Comparison of ENCODE assay signal across 8 mouse cellular contexts in the genomic region with DNA sequence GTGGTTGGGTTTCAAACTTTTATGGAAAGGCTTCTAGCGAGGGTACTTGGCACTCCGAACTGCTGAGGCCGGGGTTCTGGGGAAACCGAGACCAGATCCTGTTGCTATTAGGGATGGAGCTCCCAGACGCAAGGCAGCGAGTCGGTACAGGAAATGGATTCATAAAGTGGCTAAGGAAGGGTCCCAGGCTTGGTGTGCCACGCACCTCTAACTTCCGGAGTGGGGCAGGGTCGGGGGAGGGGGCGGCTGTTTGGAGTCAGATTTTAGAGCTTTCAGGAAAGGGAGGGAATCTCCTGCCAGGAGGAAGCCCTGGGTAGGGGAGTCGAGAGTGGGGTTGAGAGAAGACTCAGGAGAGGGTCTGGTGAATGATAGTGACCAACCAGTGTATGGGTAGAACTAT. TPM values are rescaled to one million over a fixed set of nuclear protein-coding genes. Genes with fewer than 3 reads are reported as not detected.
A peak's percentile ranks its signal among the peaks of the same experiment; 100 is the strongest.
DNase-seq lines count a peak whose midpoint lies in the region; ATAC-seq and TF ChIP-seq lines count a peak whose summit lies in the region.

No protein-coding gene starts in this region.

- no peaks in the 10 kb centered on the region for H3K27me3 ChIP-seq in testis, adult 2 months (ENCODE audit: control insufficient read depth, insufficient read depth, low read length)
- no peaks in the 10 kb centered on the region for H3K27me3 ChIP-seq in forebrain, embryonic 14.5 days (replicated peaks; ENCODE audit: control insufficient read depth, insufficient read depth, low read length)
- H3K27me3 ChIP-seq in liver, embryonic 16.5 days (ENCODE audit: control insufficient read depth, insufficient read depth, low read depth, low read length), result no peaks in the 10 kb centered on the region

- ATAC-seq in forebrain, embryonic 14.5 days, result no peak
- ATAC-seq in liver, embryonic 16.5 days (ENCODE audit: low read depth), result no peak
- ATAC-seq in granulocyte monocyte progenitor cell, adult 5-6 weeks (replicated peaks; ENCODE audit: poor library complexity, severe bottlenecking), result no peak

- no peak for TF ChIP-seq POLR2A in testis, adult 2 months (IDR thresholded peaks at IDR 0.05; ENCODE audit: control insufficient read depth, low read depth, low read length)

- WGBS in forebrain, embryonic 14.5 days, result under 1% methylated on average over 12 of the region's 12 CpGs
- 2% methylated on average over 12 of the region's 12 CpGs for WGBS in liver, embryonic 16.5 days (ENCODE audit: insufficient replicate concordance)

- peaks cover 17% of the 10 kb centered on the region for H3K4me1 ChIP-seq in testis, adult 2 months (ENCODE audit: control insufficient read depth, insufficient read depth, low read length)
- peaks cover 18% of the 10 kb centered on the region for H3K4me1 ChIP-seq in forebrain, embryonic 14.5 days (ENCODE audit: control insufficient read depth, insufficient read depth, low read length)
- H3K4me1 ChIP-seq in liver, embryonic 16.5 days (ENCODE audit: control insufficient read depth, low read depth, low read length), result peaks cover 22% of the 10 kb centered on the region

- DNase-seq in testis, postnatal 14 days (ENCODE audit: low spot score), result no peak
- DNase-seq in forebrain, embryonic 14.5 days (ENCODE audit: low spot score), result no peak
- peak; percentile 25 for DNase-seq in yolk sac, embryonic 10.5 days (ENCODE audit: low spot score)
- no peak for DNase-seq in urinary bladder, postnatal 36 days (ENCODE audit: low spot score in 2 of 2)
- no peak for DNase-seq in cerebellum, postnatal 36 days

- no peak for TF ChIP-seq CTCF in testis, adult 2 months (IDR thresholded peaks at IDR 0.05; ENCODE audit: control insufficient read depth, insufficient read depth, insufficient replicate concordance, low read depth, low read length)

- H3K27ac ChIP-seq in testis, adult 2 months (ENCODE audit: control insufficient read depth, insufficient read depth, low read depth, low read length), result 0 out of 2 replicates have a peak overlapping the region, but pooled peaks have one; percentile 23
- no peak overlapping the region for H3K27ac ChIP-seq in forebrain, embryonic 14.5 days (ENCODE audit: low read depth, low read length)
- H3K27ac ChIP-seq in liver, embryonic 16.5 days (ENCODE audit: low read length), result peak overlapping the region; percentile 74

- H3K9ac ChIP-seq in forebrain, embryonic 14.5 days (ENCODE audit: low read length), result peak overlapping the region; percentile 79
- H3K9ac ChIP-seq in liver, embryonic 16.5 days (ENCODE audit: low read depth, low read length), result peak overlapping the region; percentile 82

- no peaks in the 10 kb centered on the region; the same call in 1 of the 2 replicates for H3K36me3 ChIP-seq in testis, adult 2 months (ENCODE audit: control insufficient read depth, insufficient read depth, low read length)
- H3K36me3 ChIP-seq in forebrain, embryonic 14.5 days (ENCODE audit: control insufficient read depth, insufficient read depth, low read length), result peaks cover 37% of the 10 kb centered on the region
- peaks cover 40% of the 10 kb centered on the region for H3K36me3 ChIP-seq in liver, embryonic 16.5 days (ENCODE audit: control insufficient read depth, insufficient read depth)

- H3K4me2 ChIP-seq in forebrain, embryonic 14.5 days (ENCODE audit: low read length), result peak overlapping the region; percentile 92
- peak overlapping the region; percentile 65 for H3K4me2 ChIP-seq in liver, embryonic 16.5 days (ENCODE audit: low read depth, low read length)

- peak overlapping the region; percentile 90 for H3K4me3 ChIP-seq in testis, adult 2 months (ENCODE audit: control insufficient read depth, low read depth, low read length)
- peak overlapping the region; percentile 58 for H3K4me3 ChIP-seq in forebrain, embryonic 14.5 days (ENCODE audit: low read depth, low read length)
- H3K4me3 ChIP-seq in liver, embryonic 16.5 days (ENCODE audit: low read depth, low read length), result peak overlapping the region; percentile 96

- H3K9me3 ChIP-seq in forebrain, embryonic 14.5 days (replicated peaks; ENCODE audit: control insufficient read depth, low read length), result no peaks in the 10 kb centered on the region
- no peaks in the 10 kb centered on the region for H3K9me3 ChIP-seq in liver, embryonic 16.5 days (replicated peaks; ENCODE audit: control insufficient read depth, low read length)

RNA-seq across cellular contexts. Expression of a gene that starts 0.8 kb away (rescaled TPM):
- 52.8 and 62.3 TPM in 2 replicates for polyA plus RNA-seq in testis, adult 2 months (2012; rRNA removed)
- polyA plus RNA-seq in forebrain, embryonic 14.5 days (2014; fragmentation: Nextera tagmentation; extraction: Ambion mirVana), result 47.7 and 48.4 TPM in 2 replicates
- 92.9 and 99.1 TPM in 2 replicates for polyA plus RNA-seq in liver, embryonic 16.5 days (2015; fragmentation: Nextera tagmentation; extraction: Ambion mirVana)
- 13.4 and 25.5 TPM in 2 replicates for total RNA-seq in granulocyte monocyte progenitor cell, adult 5-6 weeks (2014; fragmentation: Nextera tagmentation)
- 31.7 and 34.6 TPM in 2 replicates for total RNA-seq in granulocyte monocyte progenitor cell, adult 5-6 weeks (2017)

RNA-seq across cellular contexts. Expression of a gene that starts 26.0 kb away (rescaled TPM):
- 0.17 and 0.19 TPM in 2 replicates for polyA plus RNA-seq in testis, adult 2 months (2012; rRNA removed)
- 0.33 and 0.42 TPM in 2 replicates for polyA plus RNA-seq in forebrain, embryonic 14.5 days (2014; fragmentation: Nextera tagmentation; extraction: Ambion mirVana)
- polyA plus RNA-seq in liver, embryonic 16.5 days (2015; fragmentation: Nextera tagmentation; extraction: Ambion mirVana), result not detected in 2 replicates
- total RNA-seq in granulocyte monocyte progenitor cell, adult 5-6 weeks (2014; fragmentation: Nextera tagmentation), result not detected in 2 replicates
- not detected in 2 replicates for total RNA-seq in granulocyte monocyte progenitor cell, adult 5-6 weeks (2017)

RNA-seq across cellular contexts. Expression of a gene that starts 27.2 kb away (rescaled TPM):
- polyA plus RNA-seq in testis, adult 2 months (2012; rRNA removed), result 32.1 and 33.0 TPM in 2 replicates
- 162 and 166 TPM in 2 replicates for polyA plus RNA-seq in forebrain, embryonic 14.5 days (2014; fragmentation: Nextera tagmentation; extraction: Ambion mirVana)
- 44.8 and 45.5 TPM in 2 replicates for polyA plus RNA-seq in liver, embryonic 16.5 days (2015; fragmentation: Nextera tagmentation; extraction: Ambion mirVana)
- 62.6 and 69.1 TPM in 2 replicates for total RNA-seq in granulocyte monocyte progenitor cell, adult 5-6 weeks (2014; fragmentation: Nextera tagmentation)
- 72.8 and 79.9 TPM in 2 replicates for total RNA-seq in granulocyte monocyte progenitor cell, adult 5-6 weeks (2017)

RNA-seq across cellular contexts. Expression of a gene that starts 27.3 kb away (rescaled TPM):
- 3.5 and 4.8 TPM in 2 replicates for polyA plus RNA-seq in testis, adult 2 months (2012; rRNA removed)
- polyA plus RNA-seq in forebrain, embryonic 14.5 days (2014; fragmentation: Nextera tagmentation; extraction: Ambion mirVana), result 7.2 TPM in 2 replicates
- 10.5 and 11.1 TPM in 2 replicates for polyA plus RNA-seq in liver, embryonic 16.5 days (2015; fragmentation: Nextera tagmentation; extraction: Ambion mirVana)
- total RNA-seq in granulocyte monocyte progenitor cell, adult 5-6 weeks (2014; fragmentation: Nextera tagmentation), result 40.6 and 41.8 TPM in 2 replicates
- total RNA-seq in granulocyte monocyte progenitor cell, adult 5-6 weeks (2017), result 20.4 and 26.4 TPM in 2 replicates

RNA-seq across cellular contexts. Expression of a gene that starts 58.4 kb away (rescaled TPM):
- 55.4 and 101 TPM in 2 replicates for polyA plus RNA-seq in testis, adult 2 months (2012; rRNA removed)
- 510 and 563 TPM in 2 replicates for polyA plus RNA-seq in forebrain, embryonic 14.5 days (2014; fragmentation: Nextera tagmentation; extraction: Ambion mirVana)
- polyA plus RNA-seq in liver, embryonic 16.5 days (2015; fragmentation: Nextera tagmentation; extraction: Ambion mirVana), result 389 and 415 TPM in 2 replicates
- total RNA-seq in granulocyte monocyte progenitor cell, adult 5-6 weeks (2014; fragmentation: Nextera tagmentation), result 218 and 319 TPM in 2 replicates
- total RNA-seq in granulocyte monocyte progenitor cell, adult 5-6 weeks (2017), result 102 and 116 TPM in 2 replicates
